Mouse (Mus musculus) hindbrain, embryonic 13.5 days (tissue): ENCODE measurements around the gene Nav3. TPM values are rescaled to one million over a fixed set of nuclear protein-coding genes. Genes with fewer than 3 reads are reported as not detected.
"Not testable (repeated sequence)": the region's sequence is repeated elsewhere in the genome, so short reads cannot be mapped to it uniquely, and the experiment has no call there.

Source experiments
- ATAC-seq: fragments of 200-750 bp; cut with Nextera tagmentation; 2 replicates; pipeline ENCODE4 v1.8.0; 2017; ENCODE audit warnings: moderate TSS enrichment; ENCODE audit not compliant: low FRiP score
- H3K27ac ChIP-seq: fragments of 300-500 bp; sonication (generic); 2 replicates; pipeline ENCODE4 v1.5.1; 2015; ENCODE audit warnings: inconsistent platforms, mild to moderate bottlenecking, moderate library complexity
- H3K27me3 ChIP-seq: fragments of 300-500 bp; sonication (generic); 2 replicates; pipeline ENCODE4 v1.6.1; 2015; ENCODE audit warnings: mild to moderate bottlenecking, inconsistent platforms
- H3K36me3 ChIP-seq: fragments of 300-500 bp; sonication (generic); 2 replicates; pipeline ENCODE4 v1.6.1; 2015; ENCODE audit warnings: mild to moderate bottlenecking, inconsistent platforms
- H3K4me1 ChIP-seq: fragments of 300-500 bp; sonication (generic); replicated peaks from 2 replicates; pipeline ENCODE4 v1.6.1; 2015; ENCODE audit warnings: inconsistent platforms
- H3K4me2 ChIP-seq: fragments of 300-500 bp; sonication (generic); 2 replicates; pipeline ENCODE4 v1.6.1; 2015; ENCODE audit warnings: inconsistent platforms, mild to moderate bottlenecking, moderate library complexity
- H3K4me3 ChIP-seq: fragments of 300-500 bp; sonication (generic); 2 replicates; pipeline ENCODE4 v1.5.1; 2015; ENCODE audit warnings: mild to moderate bottlenecking, inconsistent platforms
- H3K9ac ChIP-seq: fragments of 300-500 bp; sonication (generic); 2 replicates; pipeline ENCODE4 v1.6.1; 2015; ENCODE audit warnings: mild to moderate bottlenecking, inconsistent platforms
- H3K9me3 ChIP-seq: fragments of 300-500 bp; sonication (generic); 2 replicates; pipeline ENCODE4 v1.6.1; 2016; ENCODE audit warnings: inconsistent platforms
- WGBS: fragments of 180-500 bp; shearing (Covaris S2); methylation state at CpG from one replicate; pipeline ENCODE4 v1.1.7; 2015; 5-methylcytosine and 5-hydroxymethylcytosine counted together
- polyA plus RNA-seq: library from polyadenylated mRNA; unstranded; fragments of >200 nt; fragmentation: Nextera tagmentation; extraction: Ambion mirVana; gene quantifications from 2 replicates; pipeline ENCODE4 v1.2.1, GENCODE M21; 2015

Gene Nav3
- polyA plus RNA-seq, 1 experiment from 2014 or later = 22.7 TPM

GRCm38 (mm10) chr10:110429052-110429451 lies 27.0 kb downstream of the Nav3 start:
- H3K4me2 ChIP-seq = no peak overlapping the region
- ATAC-seq = no peak
- no peak overlapping the region for H3K4me3 ChIP-seq
- no peaks in the 10 kb centered on the region for H3K27me3 ChIP-seq
- WGBS = 65% methylated on average over 2 of the region's 2 CpGs
- peaks cover 7% of the 10 kb centered on the region for H3K36me3 ChIP-seq
- H3K9me3 ChIP-seq = no peaks in the 10 kb centered on the region
- H3K4me1 ChIP-seq = peaks cover 26% of the 10 kb centered on the region
- H3K27ac ChIP-seq = peak overlapping the region; percentile 55
- H3K9ac ChIP-seq = no peak overlapping the region

- no peak overlapping the region for H3K4me3 ChIP-seq
- H3K4me1 ChIP-seq = peaks cover 38% of the 10 kb centered on the region
- H3K9me3 ChIP-seq = no peaks in the 10 kb centered on the region
- H3K27ac ChIP-seq = peak overlapping the region; percentile 53
- no peak for ATAC-seq
- no peak overlapping the region for H3K9ac ChIP-seq
- no peak overlapping the region for H3K4me2 ChIP-seq
- H3K27me3 ChIP-seq = no peaks in the 10 kb centered on the region
- H3K36me3 ChIP-seq = peaks cover 7% of the 10 kb centered on the region
- WGBS = 66% methylated on average over 5 of the region's 5 CpGs
Measured at GRCm38 (mm10) chr10:110421533-110421932, 34.5 kb downstream of the Nav3 start.

- no peak for ATAC-seq
- no peak overlapping the region for H3K4me3 ChIP-seq
- no peaks in the 10 kb centered on the region for H3K9me3 ChIP-seq
- H3K36me3 ChIP-seq = no peaks in the 10 kb centered on the region
- H3K4me1 ChIP-seq = peaks cover 59% of the 10 kb centered on the region
- no peaks in the 10 kb centered on the region for H3K27me3 ChIP-seq
- whole genome bisulfite sequencing = 33% methylated on average over 5 of the region's 5 CpGs
- peak overlapping the region; percentile 6; the same call in 1 of the 2 replicates for H3K27ac ChIP-seq
- no peak overlapping the region for H3K4me2 ChIP-seq
- no peak overlapping the region for H3K9ac ChIP-seq
Measured at GRCm38 (mm10) chr10:110417003-110417402, 39.0 kb downstream of the Nav3 start.

- Histone ChIP-seq H3K27ac (peak overlapping the region; percentile 44; the same call in 1 of the 2 replicates), H3K4me1 (peaks cover 52% of the 10 kb centered on the region), H3K36me3 (no peaks in the 10 kb centered on the region), H3K4me3 (no peak overlapping the region), H3K9ac (no peak overlapping the region; the same call in 1 of the 2 replicates), H3K4me2 (no peak overlapping the region), H3K27me3 (no peaks in the 10 kb centered on the region), H3K9me3 (no peaks in the 10 kb centered on the region)
- ATAC-seq = peak; percentile 45; the same call in 1 of the 2 replicates
- WGBS = 30% methylated on average over 3 of the region's 3 CpGs
Measured at GRCm38 (mm10) chr10:110415624-110416023, 40.4 kb downstream of the Nav3 start.

- H3K9ac ChIP-seq = no peak overlapping the region
- WGBS = 75% methylated on average over 11 of the region's 11 CpGs
- ATAC-seq = no peak
Measured at GRCm38 (mm10) chr10:110413281-110413897, 42.6 kb downstream of the Nav3 start.

GRCm38 (mm10) chr10:110402950-110403349 lies 53.1 kb downstream of the Nav3 start:
- Histone ChIP-seq H3K4me1 (0 out of 2 replicates have a peak, but pooled peaks cover 3% of the 10 kb centered on the region), H3K36me3 (no peaks in the 10 kb centered on the region), H3K27me3 (no peaks in the 10 kb centered on the region), H3K9me3 (no peaks in the 10 kb centered on the region), H3K9ac (no peak overlapping the region), H3K27ac (no peak overlapping the region), H3K4me2 (no peak overlapping the region), H3K4me3 (no peak overlapping the region)
- no peak for ATAC-seq
- 96% methylated on average over 2 of the region's 2 CpGs for WGBS

More at GRCm38 (mm10) chr10:110413281-110413897, 42.6 kb downstream of the Nav3 start:
- no peak overlapping the region for H3K4me2 ChIP-seq
- H3K27me3 ChIP-seq = no peaks in the 10 kb centered on the region
- H3K36me3 ChIP-seq = no peaks in the 10 kb centered on the region
- no peaks in the 10 kb centered on the region for H3K9me3 ChIP-seq
- no peak overlapping the region for H3K27ac ChIP-seq
- peaks cover 38% of the 10 kb centered on the region for H3K4me1 ChIP-seq
- H3K4me3 ChIP-seq = no peak overlapping the region

- no peaks in the 10 kb centered on the region for H3K9me3 ChIP-seq
- H3K36me3 ChIP-seq = no peaks in the 10 kb centered on the region
- no peak overlapping the region for H3K4me2 ChIP-seq
- no peak overlapping the region for H3K4me3 ChIP-seq
- no peak overlapping the region for H3K27ac ChIP-seq
- 90% methylated on average over 6 of the region's 6 CpGs for WGBS
- no peaks in the 10 kb centered on the region for H3K27me3 ChIP-seq
- 0 out of 2 replicates have a peak, but pooled peaks cover 3% of the 10 kb centered on the region for H3K4me1 ChIP-seq
- no peak for ATAC-seq
- H3K9ac ChIP-seq = no peak overlapping the region
Measured at GRCm38 (mm10) chr10:110400642-110401041, 55.4 kb downstream of the Nav3 start.

- WGBS = 89% methylated on average over 3 of the region's 3 CpGs
- Histone ChIP-seq H3K9ac (no peak overlapping the region), H3K4me1 (0 out of 2 replicates have a peak, but pooled peaks cover 3% of the 10 kb centered on the region), H3K27ac (no peak overlapping the region), H3K4me3 (no peak overlapping the region), H3K36me3 (no peaks in the 10 kb centered on the region), H3K4me2 (no peak overlapping the region), H3K27me3 (no peaks in the 10 kb centered on the region), H3K9me3 (no peaks in the 10 kb centered on the region)
- no peak for ATAC-seq
Measured at GRCm38 (mm10) chr10:110398643-110399042, 57.4 kb downstream of the Nav3 start.

- no peak overlapping the region for H3K4me3 ChIP-seq
- H3K4me2 ChIP-seq = no peak overlapping the region
- no peaks in the 10 kb centered on the region for H3K9me3 ChIP-seq
- no peak overlapping the region for H3K27ac ChIP-seq
- no peak overlapping the region for H3K9ac ChIP-seq
- ATAC-seq = no peak
- no peaks in the 10 kb centered on the region for H3K36me3 ChIP-seq
- peaks cover 12% of the 10 kb centered on the region for H3K4me1 ChIP-seq
- whole genome bisulfite sequencing = 93% methylated on average over 6 of the region's 6 CpGs
- no peaks in the 10 kb centered on the region for H3K27me3 ChIP-seq
Measured at GRCm38 (mm10) chr10:110386476-110387197, 69.4 kb downstream of the Nav3 start.

GRCm38 (mm10) chr10:110383506-110384229 lies 72.3 kb downstream of the Nav3 start:
- not testable (repeated sequence) for H3K36me3 ChIP-seq, H3K9me3 ChIP-seq, H3K4me3 ChIP-seq, H3K9ac ChIP-seq, H3K27me3 ChIP-seq, H3K4me2 ChIP-seq, H3K4me1 ChIP-seq
- peak overlapping the region; percentile 74 for H3K27ac ChIP-seq
- WGBS = 46% methylated on average over 5 of the region's 5 CpGs
- peak; percentile 77; the same call in 1 of the 2 replicates for ATAC-seq

GRCm38 (mm10) chr10:110380792-110381191 lies 75.2 kb downstream of the Nav3 start:
- Histone ChIP-seq H3K36me3 (no peaks in the 10 kb centered on the region), H3K9ac (no peak overlapping the region), H3K9me3 (no peaks in the 10 kb centered on the region), H3K27me3 (no peaks in the 10 kb centered on the region), H3K4me2 (no peak overlapping the region), H3K4me3 (no peak overlapping the region), H3K27ac (no peak overlapping the region), H3K4me1 (peaks cover 8% of the 10 kb centered on the region)
- no peak for ATAC-seq
- 97% methylated on average over 2 of the region's 2 CpGs for WGBS
